Mouse (Mus musculus) forelimb bud, embryonic 11.5 days (tissue): ENCODE data around the gene Trdmt1.
"Not testable (repeated sequence)": the region's sequence is repeated elsewhere in the genome, so short reads cannot be mapped to it uniquely, and the experiment has no call there.

Source experiments
- DNase-seq: peaks from one replicate; pipeline ENCODE4 v3.0.0-alpha.2; 2012; ENCODE audit warnings: low read depth, low spot score

The Trdmt1 gene

GRCm38 (mm10) chr2:13544193-13544824, at the start of gene Trdmt1:
Gene Trdmt1 (minus strand): TSS chr2:13544668.
- DNase-seq: peak; percentile 87

GRCm38 (mm10) chr2:13593328-13593727, 48.9 kb upstream of the Trdmt1 start:
- DNase-seq: no peak

GRCm38 (mm10) chr2:13583746-13584145, 39.3 kb upstream of the Trdmt1 start:
- not testable (repeated sequence) for DNase-seq

GRCm38 (mm10) chr2:13582184-13582583, 37.7 kb upstream of the Trdmt1 start:
- no peak for DNase-seq

GRCm38 (mm10) chr2:13579991-13580390, 35.5 kb upstream of the Trdmt1 start:
- DNase-seq: no peak

- no peak for DNase-seq
These were observed 34.8 kb upstream of the Trdmt1 start for GRCm38 (mm10) chr2:13579315-13579714.

- DNase-seq: no peak
These were observed 34.1 kb upstream of the Trdmt1 start for GRCm38 (mm10) chr2:13578473-13579152.

- no peak for DNase-seq
These were observed 32.9 kb upstream of the Trdmt1 start for GRCm38 (mm10) chr2:13577399-13577798.

- no peak for DNase-seq
These were observed 31.5 kb upstream of the Trdmt1 start for GRCm38 (mm10) chr2:13575926-13576325.

GRCm38 (mm10) chr2:13575287-13575801, 30.9 kb upstream of the Trdmt1 start:
- DNase-seq: peak; percentile 77

- DNase-seq: no peak
These were observed 30.3 kb upstream of the Trdmt1 start for GRCm38 (mm10) chr2:13574801-13575150.

- peak; percentile 87 for DNase-seq
These were observed 29.8 kb upstream of the Trdmt1 start for GRCm38 (mm10) chr2:13574066-13574800.

- peak; percentile 94 for DNase-seq
These were observed 29.1 kb upstream of the Trdmt1 start, which contains the start of gene Vim for GRCm38 (mm10) chr2:13573408-13574065. Gene Vim (plus strand): TSS chr2:13573927.

- DNase-seq: no peak
These were observed 28.4 kb upstream of the Trdmt1 start for GRCm38 (mm10) chr2:13572647-13573407.

GRCm38 (mm10) chr2:13572101-13572553, 27.7 kb upstream of the Trdmt1 start:
- no peak for DNase-seq

GRCm38 (mm10) chr2:13570122-13570521, 25.7 kb upstream of the Trdmt1 start:
- DNase-seq: no peak

GRCm38 (mm10) chr2:13560396-13560795, 15.9 kb upstream of the Trdmt1 start:
- DNase-seq: no peak

GRCm38 (mm10) chr2:13559729-13560128, 15.3 kb upstream of the Trdmt1 start:
- no peak for DNase-seq

GRCm38 (mm10) chr2:13559303-13559702, 14.8 kb upstream of the Trdmt1 start:
- no peak for DNase-seq

GRCm38 (mm10) chr2:13558607-13559262, 14.3 kb upstream of the Trdmt1 start:
- DNase-seq: no peak
